Mouse (Mus musculus) hindbrain, embryonic 10.5 days (tissue): Measurements from ENCODE around the gene Fbxl12. TPM values are rescaled to one million over a fixed set of nuclear protein-coding genes. Genes with fewer than 3 reads are reported as not detected.

Experiments
- DNase-seq: peaks from one replicate; pipeline ENCODE4 v3.0.0-alpha.2; 2017; ENCODE audit warnings: low spot score
- H3K27ac ChIP-seq: fragments of 300-500 bp; sonication (generic); 2 replicates; pipeline ENCODE4 v1.5.1; 2016; ENCODE audit warnings: mild to moderate bottlenecking, moderate library complexity
- H3K27me3 ChIP-seq: fragments of 300-500 bp; sonication (generic); 2 replicates; pipeline ENCODE4 v1.6.1; 2016; ENCODE audit warnings: mild to moderate bottlenecking; ENCODE audit not compliant: poor library complexity, insufficient read depth, severe bottlenecking
- H3K36me3 ChIP-seq: fragments of 300-500 bp; sonication (generic); 2 replicates; pipeline ENCODE4 v1.6.1; 2016; ENCODE audit warnings: mild to moderate bottlenecking, moderate library complexity
- H3K4me1 ChIP-seq: fragments of 300-500 bp; sonication (generic); replicated peaks from 2 replicates; pipeline ENCODE4 v1.6.1; 2016; ENCODE audit warnings: mild to moderate bottlenecking
- H3K4me3 ChIP-seq: fragments of 300-500 bp; sonication (generic); 2 replicates; pipeline ENCODE4 v1.5.1; 2016; ENCODE audit warnings: mild to moderate bottlenecking, moderate library complexity
- H3K9me3 ChIP-seq: fragments of 300-500 bp; sonication (generic); 2 replicates; pipeline ENCODE4 v1.6.1; 2016; ENCODE audit warnings: mild to moderate bottlenecking, moderate library complexity
- WGBS: fragments of 180-500 bp; shearing (Covaris S2); methylation state at CpG from one replicate; pipeline ENCODE4 v1.1.7; 2016; 5-methylcytosine and 5-hydroxymethylcytosine counted together
- polyA plus RNA-seq: library from polyadenylated mRNA; unstranded; fragments of >200 nt; fragmentation: Nextera tagmentation; extraction: Ambion mirVana; gene quantifications from 2 replicates; pipeline ENCODE4 v1.2.1, GENCODE M21; 2016

The Fbxl12 gene
- polyA plus RNA-seq, 1 experiment from 2014 or later: 21.9 TPM

GRCm38 (mm10) chr9:20607100-20607974 is 37.2 kb downstream of the Fbxl12 start:
- H3K4me3 ChIP-seq: peak overlapping the region; percentile 83
- H3K36me3 ChIP-seq: peaks cover 17% of the 10 kb centered on the region
- peak overlapping the region; percentile 99 for H3K27ac ChIP-seq
- peaks cover 4% of the 10 kb centered on the region; the same call in 1 of the 2 replicates for H3K9me3 ChIP-seq
- H3K4me1 ChIP-seq: peaks cover 9% of the 10 kb centered on the region
- no peaks in the 10 kb centered on the region for H3K27me3 ChIP-seq
- under 1% methylated on average over 57 of the region's 57 CpGs for WGBS
- peak; percentile 92 for DNase-seq

DNA sequence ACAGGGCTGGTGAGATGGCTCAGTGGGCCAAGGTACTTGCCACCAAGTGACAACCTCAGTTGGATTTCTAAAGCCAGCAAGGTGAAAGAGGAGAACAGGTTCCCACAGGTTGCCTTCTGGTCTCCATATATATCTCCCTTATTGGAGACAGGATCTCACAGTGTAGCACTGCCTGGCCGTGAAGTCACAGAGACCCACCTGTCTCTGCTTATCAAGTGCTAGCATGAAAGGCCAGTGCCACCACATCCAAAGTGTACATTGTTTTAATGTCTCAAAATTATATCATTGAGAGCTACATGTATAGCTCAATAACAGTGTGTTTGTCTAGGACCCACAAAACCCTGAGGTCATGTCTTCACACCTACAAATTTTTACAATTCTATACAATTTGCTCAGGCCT is 38.3 kb downstream of the Fbxl12 start:
- Histone ChIP-seq H3K27ac (peak overlapping the region; percentile 99; the same call in 1 of the 2 replicates), H3K36me3 (peaks cover 20% of the 10 kb centered on the region), H3K9me3 (peaks cover 4% of the 10 kb centered on the region; the same call in 1 of the 2 replicates), H3K4me3 (peak overlapping the region; percentile 83; the same call in 1 of the 2 replicates), H3K27me3 (no peaks in the 10 kb centered on the region), H3K4me1 (peaks cover 9% of the 10 kb centered on the region)
- no peak for DNase-seq
- WGBS: 98% methylated on average over 1 of the region's 1 CpGs

DNA sequence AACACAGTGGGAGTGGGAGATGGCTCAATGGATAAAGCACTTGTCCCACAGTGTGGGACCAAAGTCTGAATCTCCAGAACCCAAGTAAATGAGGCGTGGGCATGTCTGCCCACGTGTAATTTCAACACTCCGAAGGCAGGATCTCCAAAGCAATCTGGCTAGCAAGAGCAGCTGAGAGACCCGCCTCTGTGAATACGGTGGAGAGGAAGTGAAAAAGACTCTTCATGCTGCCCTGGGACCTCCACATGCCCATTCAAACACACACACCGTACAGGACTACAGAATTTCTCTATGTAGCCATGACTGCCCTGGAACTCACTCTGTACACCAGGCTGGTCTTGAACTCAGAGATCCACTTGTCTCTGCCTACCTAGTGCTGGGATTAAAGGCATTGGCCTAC is 43.3 kb downstream of the Fbxl12 start:
- Histone ChIP-seq H3K27ac (no peak overlapping the region), H3K27me3 (no peaks in the 10 kb centered on the region), H3K36me3 (peaks cover 18% of the 10 kb centered on the region), H3K4me3 (no peak overlapping the region), H3K4me1 (0 out of 2 replicates have a peak, but pooled peaks cover under 1% of the 10 kb centered on the region), H3K9me3 (no peaks in the 10 kb centered on the region)
- 81% methylated on average over 6 of the region's 6 CpGs for WGBS
- no peak for DNase-seq

GRCm38 (mm10) chr9:20581175-20581634 is 63.4 kb downstream of the Fbxl12 start, which contains the start of gene Zfp846:
Zfp846 (plus strand) TSS chr9:20581291.
- Histone ChIP-seq H3K4me1 (peaks cover 4% of the 10 kb centered on the region; the same call in 1 of the 2 replicates), H3K27ac (peak within 1 kb of the TSS; percentile 92), H3K9me3 (peaks cover 2% of the 10 kb centered on the region; the same call in 1 of the 2 replicates), H3K36me3 (peaks cover 31% of the 10 kb centered on the region), H3K4me3 (peak within 1 kb of the TSS; percentile 63), H3K27me3 (peaks cover 23% of the 10 kb centered on the region)
- under 1% methylated on average over 30 of the region's 30 CpGs for WGBS
- peak; percentile 99 for DNase-seq

DNA sequence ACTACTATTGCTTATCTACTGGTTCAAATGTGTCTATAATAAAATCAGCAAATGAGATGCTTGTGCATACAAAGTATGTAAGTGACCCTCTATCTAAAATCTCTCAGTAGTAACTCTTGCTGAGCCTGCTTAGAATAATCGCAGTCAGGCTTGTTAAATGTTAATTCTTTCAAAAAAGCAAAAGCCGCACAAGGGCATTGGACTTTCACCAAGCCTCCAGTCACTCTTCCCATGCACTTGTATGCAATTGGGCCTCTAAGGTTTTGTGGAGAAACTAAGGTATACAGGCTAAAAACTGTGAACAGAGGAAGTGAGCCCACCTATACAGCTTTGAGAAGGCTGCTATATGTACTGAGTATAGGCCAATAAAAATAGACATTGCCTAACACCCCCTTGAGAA is 68.0 kb downstream of the Fbxl12 start:
- 85% methylated on average over 2 of the region's 2 CpGs for WGBS

DNA sequence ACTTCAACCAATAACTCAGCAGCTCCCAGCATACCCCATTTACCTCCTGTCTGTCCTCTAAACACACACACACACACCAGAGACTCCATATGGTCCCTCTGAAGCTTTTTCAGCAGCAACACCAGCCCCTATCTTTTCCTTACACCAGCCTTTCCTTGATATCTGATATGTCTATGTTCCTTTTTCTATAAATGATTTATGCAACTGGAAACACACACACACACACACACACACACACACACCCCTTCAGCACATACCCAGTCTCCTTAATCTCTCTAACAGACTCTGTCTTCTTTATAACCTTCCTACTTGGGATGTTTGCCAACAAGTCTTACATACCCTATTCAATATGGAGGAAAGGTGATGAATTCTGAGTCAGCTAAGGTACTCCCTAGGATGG is 73.5 kb downstream of the Fbxl12 start:
- Histone ChIP-seq H3K4me3 (no peak overlapping the region), H3K36me3 (no peaks in the 10 kb centered on the region), H3K27ac (no peak overlapping the region), H3K27me3 (peaks cover 5% of the 10 kb centered on the region), H3K9me3 (peaks cover 8% of the 10 kb centered on the region; the same call in 1 of the 2 replicates), H3K4me1 (no peaks in the 10 kb centered on the region)
- no peak for DNase-seq

More for the DNA sequence above, 68.0 kb downstream of the Fbxl12 start:
- Histone ChIP-seq H3K36me3 (no peaks in the 10 kb centered on the region), H3K9me3 (peaks cover 8% of the 10 kb centered on the region; the same call in 1 of the 2 replicates), H3K4me1 (peaks cover 4% of the 10 kb centered on the region; the same call in 1 of the 2 replicates), H3K27ac (no peak overlapping the region), H3K4me3 (no peak overlapping the region), H3K27me3 (peaks cover 26% of the 10 kb centered on the region)
- DNase-seq: no peak

Other genes starting within 250 kb of the Fbxl12 start
- gene Zfp26, start 184.6 kb downstream of the Fbxl12 start, polyA plus RNA-seq: 16.5 and 25.9 TPM in 2 replicates
- gene Zfp426, start 152.0 kb downstream of the Fbxl12 start, polyA plus RNA-seq: 24.0 and 26.1 TPM in 2 replicates
- 99.3 and 123 TPM in 2 replicates for gene Zfp266, start 123.3 kb downstream of the Fbxl12 start, polyA plus RNA-seq
- gene Zfp846, start 63.5 kb downstream of the Fbxl12 start, polyA plus RNA-seq: 17.8 and 20.0 TPM in 2 replicates
- 393 and 437 TPM in 2 replicates for gene Ubl5, start 1.9 kb downstream of the Fbxl12 start, polyA plus RNA-seq
- gene Pin1, start 7.3 kb upstream of the Fbxl12 start, polyA plus RNA-seq: 83.7 and 88.6 TPM in 2 replicates
- 46.9 and 76.4 TPM in 2 replicates for gene Olfm2, start 101.6 kb upstream of the Fbxl12 start, polyA plus RNA-seq
- gene Col5a3, start 170.3 kb upstream of the Fbxl12 start, polyA plus RNA-seq: 0.98 and 1.3 TPM in 2 replicates
- gene Rdh8, start 173.7 kb upstream of the Fbxl12 start, polyA plus RNA-seq: not detected in 2 replicates
- gene A230050P20Rik, start 223.9 kb upstream of the Fbxl12 start, polyA plus RNA-seq: 0.85 and 1.4 TPM in 2 replicates
- gene Angptl6, start 235.0 kb upstream of the Fbxl12 start, polyA plus RNA-seq: 5.5 and 7.0 TPM in 2 replicates
- 80.1 and 87.3 TPM in 2 replicates for gene Ppan, start 243.4 kb upstream of the Fbxl12 start, polyA plus RNA-seq